Mouse (Mus musculus) hindbrain, embryonic 11.5 days (tissue): ENCODE data around the gene Ccnq. TPM values are rescaled to one million over a fixed set of nuclear protein-coding genes. Genes with fewer than 3 reads are reported as not detected.

Experiments
- ATAC-seq: fragments of 200-750 bp; cut with Nextera tagmentation; 2 replicates; pipeline ENCODE4 v1.8.0; 2017; ENCODE audit warnings: mild to moderate bottlenecking, moderate TSS enrichment, moderate library complexity; ENCODE audit not compliant: low FRiP score
- DNase-seq: peaks from one replicate; pipeline ENCODE4 v3.0.0-alpha.2; 2015; ENCODE audit warnings: low spot score
- H3K27ac ChIP-seq: fragments of 300-500 bp; sonication (generic); 2 replicates; pipeline ENCODE4 v1.5.1; 2014; ENCODE audit warnings: mild to moderate bottlenecking, low read depth, low read length
- H3K27me3 ChIP-seq: fragments of 300-500 bp; sonication (generic); 2 replicates; pipeline ENCODE4 v1.6.1; 2014; ENCODE audit warnings: mild to moderate bottlenecking, low read length, moderate library complexity, mixed read lengths; ENCODE audit not compliant: control insufficient read depth, insufficient read depth
- H3K36me3 ChIP-seq: fragments of 300-500 bp; sonication (generic); 2 replicates; pipeline ENCODE4 v1.6.1; 2014; ENCODE audit warnings: mild to moderate bottlenecking, low read length, moderate library complexity, mixed read lengths; ENCODE audit not compliant: control insufficient read depth, insufficient read depth
- H3K4me1 ChIP-seq: fragments of 300-500 bp; sonication (generic); replicated peaks from 2 replicates; pipeline ENCODE4 v1.6.1; 2014; ENCODE audit warnings: low read length, mixed read lengths; ENCODE audit not compliant: control insufficient read depth, insufficient read depth
- H3K4me2 ChIP-seq: fragments of 300-500 bp; sonication (generic); replicated peaks from 2 replicates; pipeline ENCODE4 v1.6.1; 2014; ENCODE audit warnings: mild to moderate bottlenecking, low read depth, low read length
- H3K4me3 ChIP-seq: fragments of 300-500 bp; sonication (generic); 2 replicates; pipeline ENCODE4 v1.5.1; 2014; ENCODE audit warnings: low read depth, low read length
- H3K9ac ChIP-seq: fragments of 300-500 bp; sonication (generic); 2 replicates; pipeline ENCODE4 v1.6.1; 2014; ENCODE audit warnings: low read depth, low read length
- H3K9me3 ChIP-seq: fragments of 300-500 bp; sonication (generic); 2 replicates; pipeline ENCODE4 v1.6.1; 2016; ENCODE audit warnings: low read length; ENCODE audit not compliant: control insufficient read depth
- WGBS: fragments of 180-500 bp; shearing (Covaris S2); extraction: QIAGEN DNeasy Blood & Tissue Kit; methylation state at CpG from one replicate; pipeline ENCODE4 v1.1.7; 2014; 5-methylcytosine and 5-hydroxymethylcytosine counted together
- polyA plus RNA-seq: library from polyadenylated mRNA; unstranded; fragments of >200 nt; fragmentation: Nextera tagmentation; extraction: Ambion mirVana; gene quantifications from 2 replicates; pipeline ENCODE4 v1.2.1, GENCODE M21; 2014

The Ccnq gene
- polyA plus RNA-seq, 1 experiment from 2014 or later = 33.2 TPM

- Histone ChIP-seq H3K36me3 (no peaks in the 10 kb centered on the region), H3K4me3 (no peak overlapping the region), H3K4me2 (no peak overlapping the region), H3K27me3 (no peaks in the 10 kb centered on the region), H3K27ac (no peak overlapping the region), H3K4me1 (no peaks in the 10 kb centered on the region), H3K9me3 (no peaks in the 10 kb centered on the region), H3K9ac (no peak overlapping the region)
- WGBS = 79% methylated on average over 3 of the region's 3 CpGs
- no peak for ATAC-seq
- DNase-seq = no peak
Observed at GRCm38 (mm10) chr11:78702319-78702718, 49.2 kb downstream of the Ccnq start.

Other genes with a start within 250 kb of the Ccnq start
- not detected in 2 replicates for gene Sebox, start 248.3 kb downstream of the Ccnq start, polyA plus RNA-seq
- 91.3 and 95.8 TPM in 2 replicates for gene Tmem199, start 239.6 kb downstream of the Ccnq start, polyA plus RNA-seq
- gene Poldip2, start 239.5 kb downstream of the Ccnq start, polyA plus RNA-seq = 131 and 144 TPM in 2 replicates
- 63.3 and 66.5 TPM in 2 replicates for gene Tnfaip1, start 215.4 kb downstream of the Ccnq start, polyA plus RNA-seq
- gene Ift20, start 215.4 kb downstream of the Ccnq start, polyA plus RNA-seq = 107 and 111 TPM in 2 replicates
- gene Tmem97, start 201.0 kb downstream of the Ccnq start, polyA plus RNA-seq = 72.0 and 73.8 TPM in 2 replicates
- gene Nlk, start 54.4 kb downstream of the Ccnq start, polyA plus RNA-seq = 27.5 and 34.4 TPM in 2 replicates
- gene Lyrm9, start 74.9 kb upstream of the Ccnq start, polyA plus RNA-seq = 16.6 and 19.8 TPM in 2 replicates
- 0.42 and 0.80 TPM in 2 replicates for gene Nos2, start 169.1 kb upstream of the Ccnq start, polyA plus RNA-seq
- gene Lgals9, start 233.2 kb upstream of the Ccnq start, polyA plus RNA-seq = 6.8 and 7.7 TPM in 2 replicates